Mouse (Mus musculus): ENCODE measurements around the gene Fcgr3.
"Not testable (repeated sequence)": the region's sequence is repeated elsewhere in the genome, so short reads cannot be mapped to it uniquely, and the experiment has no call there.

The Fcgr3 gene

DNA sequence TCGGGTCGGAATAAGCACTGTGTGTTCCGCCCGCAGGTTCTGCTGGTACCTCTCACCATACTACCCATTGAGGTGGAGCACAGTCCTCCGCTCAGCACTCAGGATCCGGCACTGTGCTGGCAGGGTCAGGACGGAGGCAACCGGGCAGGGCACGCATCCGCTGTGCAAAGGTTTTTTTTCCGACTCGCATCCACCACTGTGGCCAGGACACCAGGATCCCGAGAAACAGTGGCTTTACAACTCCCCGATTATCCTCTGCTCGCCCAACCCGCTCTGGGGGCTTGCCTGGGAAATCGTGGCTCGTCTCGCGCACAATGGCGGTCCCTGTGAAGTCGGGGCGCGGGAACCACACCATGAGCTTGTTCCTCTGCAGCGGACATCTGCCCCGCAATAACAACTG is 21.0 kb upstream of the Fcgr3 start:
- DNase-seq (ENCODE audit: low spot score), result no peak

GRCm38 (mm10) chr1:171081512-171082231 is 16.9 kb upstream of the Fcgr3 start:
- DNase-seq (ENCODE audit: low spot score), result not testable (repeated sequence)

DNA sequence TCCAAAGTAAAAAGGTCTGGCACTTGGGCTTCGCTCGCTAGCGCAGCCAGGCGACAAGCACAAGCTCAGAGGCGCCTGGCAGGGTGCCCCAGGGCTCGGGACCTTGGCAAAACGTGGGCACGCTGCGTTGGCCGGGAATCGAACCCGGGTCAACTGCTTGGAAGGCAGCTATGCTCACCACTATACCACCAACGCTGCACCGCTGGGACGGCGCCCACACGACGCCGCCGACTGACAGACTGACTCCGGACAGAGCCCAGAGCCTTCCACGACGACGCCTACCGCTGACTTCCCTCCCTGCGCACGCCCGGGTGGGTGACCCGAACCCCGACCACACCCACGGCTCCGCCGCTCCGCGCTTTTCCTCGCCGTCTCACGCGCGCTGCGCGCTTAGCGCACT is 15.1 kb upstream of the Fcgr3 start:
- DNase-seq (ENCODE audit: low spot score), result not testable (repeated sequence)

- DNase-seq (ENCODE audit: low spot score), result not testable (repeated sequence)
Observed at GRCm38 (mm10) chr1:171079345-171079744, 14.6 kb upstream of the Fcgr3 start.

DNA sequence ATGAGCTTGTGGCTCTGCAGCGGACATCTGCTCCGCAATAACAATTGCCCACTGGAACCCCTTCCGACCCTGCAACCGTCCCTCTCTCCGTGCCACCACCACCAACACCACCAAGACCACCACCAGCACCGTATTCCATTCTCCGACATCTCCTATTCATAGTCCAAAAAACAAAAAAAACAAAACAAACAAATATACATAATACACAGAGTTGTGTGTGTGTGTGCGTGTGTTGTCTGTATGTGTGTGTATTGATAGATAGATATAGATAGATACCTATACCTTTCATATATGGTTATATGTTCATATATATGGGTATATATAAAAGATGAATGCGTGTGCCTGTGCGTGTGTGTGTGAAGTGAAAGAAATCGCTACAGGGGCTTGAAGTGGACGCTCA is 13.7 kb upstream of the Fcgr3 start:
- DNase-seq (ENCODE audit: low spot score), result not testable (repeated sequence)

DNA sequence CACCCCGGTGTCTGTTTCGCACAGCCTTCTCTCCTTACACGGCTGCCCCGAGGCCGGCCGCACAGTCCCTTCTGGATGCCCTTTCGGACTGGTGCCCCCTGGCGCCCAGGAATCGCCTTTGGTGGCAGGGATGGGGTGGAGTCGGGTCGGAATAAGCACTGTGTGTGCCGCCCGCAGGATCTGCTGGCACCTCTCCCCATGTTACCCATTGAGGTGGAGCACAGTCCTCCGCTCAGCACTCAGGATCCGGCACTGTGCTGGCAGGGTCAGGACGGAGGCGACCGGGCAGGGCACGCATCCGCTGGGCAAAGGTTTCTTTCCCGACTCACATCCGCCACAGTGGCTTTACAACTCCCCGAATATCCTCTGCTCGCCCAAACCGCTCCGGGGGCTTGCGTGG is 13.2 kb upstream of the Fcgr3 start:
- not testable (repeated sequence) for DNase-seq (ENCODE audit: low spot score)

- not testable (repeated sequence) for DNase-seq (ENCODE audit: low spot score)
Observed at GRCm38 (mm10) chr1:171077192-171077591, 12.5 kb upstream of the Fcgr3 start.

DNA sequence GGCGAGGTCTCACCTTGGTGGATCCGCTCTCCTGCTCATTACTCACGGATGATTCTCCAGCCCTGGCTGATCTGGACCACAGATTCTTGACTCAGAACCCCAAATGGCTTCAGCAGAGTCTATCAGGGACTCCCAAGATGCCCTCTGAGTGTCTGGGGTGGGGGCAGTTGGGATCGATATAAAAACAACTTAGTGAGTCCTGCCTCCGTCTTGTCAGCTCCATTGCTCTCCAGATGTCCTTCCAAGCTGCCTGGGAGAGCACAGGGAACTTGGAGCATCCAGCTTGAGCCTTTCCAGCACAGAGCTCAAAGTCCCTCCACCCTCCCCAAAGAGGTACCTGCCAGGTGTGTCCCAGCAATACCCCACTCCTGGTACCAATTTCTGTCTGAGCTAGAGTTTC is 11.4 kb upstream of the Fcgr3 start:
- DNase-seq (ENCODE audit: low spot score), result not testable (repeated sequence)

DNA sequence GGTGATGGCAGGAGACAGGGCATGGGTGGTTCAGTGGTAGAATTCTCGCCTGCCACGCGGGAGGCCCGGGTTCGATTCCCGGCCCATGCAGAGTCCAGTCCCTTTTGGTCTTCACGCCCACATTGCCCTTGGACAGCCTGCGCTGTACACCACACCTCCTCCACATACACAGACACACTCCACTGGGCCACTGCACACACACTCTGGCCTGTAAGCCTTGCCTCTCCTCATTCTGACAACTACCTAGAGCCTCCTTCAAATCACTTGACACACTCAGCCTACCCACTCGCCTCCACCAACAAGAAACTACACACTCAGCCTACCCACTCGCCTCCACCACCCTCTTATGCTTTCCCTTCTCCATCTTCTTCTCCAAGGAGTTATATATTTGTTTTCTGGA is 9.5 kb upstream of the Fcgr3 start:
- not testable (repeated sequence) for DNase-seq (ENCODE audit: low spot score)

- DNase-seq (ENCODE audit: low spot score), result not testable (repeated sequence)
Observed at GRCm38 (mm10) chr1:171072217-171072616, 7.5 kb upstream of the Fcgr3 start.

GRCm38 (mm10) chr1:171071726-171072125 is 7.0 kb upstream of the Fcgr3 start:
- DNase-seq (ENCODE audit: low spot score), result not testable (repeated sequence)

- DNase-seq (ENCODE audit: low spot score), result not testable (repeated sequence)
Observed at GRCm38 (mm10) chr1:171070879-171071278, 6.1 kb upstream of the Fcgr3 start.

GRCm38 (mm10) chr1:171069508-171069907 is 4.8 kb upstream of the Fcgr3 start:
- DNase-seq (ENCODE audit: low spot score), result not testable (repeated sequence)

- DNase-seq (ENCODE audit: low spot score), result not testable (repeated sequence)
Observed at GRCm38 (mm10) chr1:171067928-171068327, 3.2 kb upstream of the Fcgr3 start.

- not testable (repeated sequence) for DNase-seq (ENCODE audit: low spot score)
Observed at GRCm38 (mm10) chr1:171066583-171066982, 1.8 kb upstream of the Fcgr3 start.

DNA sequence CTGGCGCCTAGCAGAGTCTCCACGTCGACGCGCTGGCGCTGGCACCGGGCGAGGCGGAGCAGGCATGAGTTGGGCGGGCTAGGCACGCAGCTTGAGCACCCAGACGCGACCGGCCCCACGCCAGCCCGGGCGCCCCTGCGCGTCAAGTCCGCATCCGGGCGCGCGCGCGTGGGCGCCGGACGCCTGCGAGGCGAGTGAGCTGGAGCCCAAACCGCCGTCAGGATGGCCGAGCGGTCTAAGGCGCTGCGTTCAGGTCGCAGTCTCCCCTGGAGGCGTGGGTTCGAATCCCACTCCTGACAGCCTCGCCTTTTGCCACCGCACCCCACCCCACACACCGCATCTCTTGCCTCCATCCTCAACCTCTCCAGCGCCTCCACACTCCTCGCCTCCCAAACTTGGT is 1.0 kb upstream of the Fcgr3 start:
- not testable (repeated sequence) for DNase-seq (ENCODE audit: low spot score)

DNA sequence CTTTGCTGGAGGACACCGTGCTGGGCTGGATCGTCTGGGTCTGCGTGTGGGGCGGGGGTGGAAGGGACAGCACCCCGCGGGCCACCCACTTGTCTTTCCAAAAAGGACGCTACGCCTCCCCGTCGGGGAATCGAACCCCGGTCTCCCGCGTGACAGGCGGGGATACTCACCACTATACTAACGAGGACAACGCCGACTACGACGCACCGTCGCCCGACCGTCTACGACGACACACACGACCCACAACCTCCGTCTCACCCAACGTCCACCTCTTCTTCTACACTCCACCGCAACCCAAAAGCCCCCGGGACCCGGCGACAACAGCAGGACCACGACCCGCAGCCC is 480 bp upstream of the Fcgr3 start:
- DNase-seq (ENCODE audit: low spot score), result not testable (repeated sequence)

- not testable (repeated sequence) for DNase-seq (ENCODE audit: low spot score)
Observed at GRCm38 (mm10) chr1:171063569-171064490, 905 bp downstream of the Fcgr3 start.

DNA sequence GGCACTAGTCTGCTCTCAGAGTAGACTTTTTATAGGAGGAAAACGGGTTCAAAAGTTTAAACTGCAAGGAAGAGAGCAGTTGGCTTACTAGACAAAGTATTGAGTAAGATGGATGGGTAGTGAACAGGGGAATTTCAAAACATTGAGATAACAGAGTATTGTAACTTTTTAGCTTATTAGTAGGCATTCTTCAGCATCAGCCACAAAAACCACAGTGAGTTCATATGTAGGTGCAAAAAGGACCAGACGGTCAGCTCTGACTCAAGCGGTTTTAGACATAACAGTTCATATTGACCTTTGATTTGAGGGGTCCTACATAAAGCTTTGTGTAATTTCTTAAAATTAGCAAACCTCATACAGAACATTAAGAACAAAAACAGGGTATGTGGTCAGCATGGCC is 3.2 kb downstream of the Fcgr3 start:
- no peak for DNase-seq (ENCODE audit: low spot score)

- DNase-seq (ENCODE audit: low spot score), result no peak
Observed at GRCm38 (mm10) chr1:171060392-171060791, 4.3 kb downstream of the Fcgr3 start.

- no peak for DNase-seq (ENCODE audit: low spot score)
Observed at GRCm38 (mm10) chr1:171059203-171059602, 5.5 kb downstream of the Fcgr3 start.

DNA sequence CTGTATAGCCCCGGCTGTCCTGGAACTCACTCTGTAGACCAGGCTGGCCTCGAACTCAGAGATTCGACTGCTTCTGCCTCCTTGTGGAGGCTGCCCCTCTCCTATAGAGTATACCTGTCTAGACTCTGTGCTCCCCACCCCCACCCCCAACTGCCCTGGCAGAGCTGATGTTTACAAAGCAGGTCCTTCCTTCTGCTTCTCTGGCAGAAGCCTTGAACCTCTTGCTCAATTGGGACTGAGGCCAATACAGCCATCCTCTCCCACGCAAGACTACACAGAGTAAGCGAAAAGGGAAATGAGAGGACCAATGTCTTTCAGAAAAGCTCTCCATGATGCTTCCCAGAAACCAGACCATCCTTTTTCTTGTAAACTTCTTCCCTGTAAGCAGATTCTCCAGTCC is 7.5 kb downstream of the Fcgr3 start:
- no peak for DNase-seq (ENCODE audit: low spot score)

- no peak for DNase-seq (ENCODE audit: low spot score)
Observed at GRCm38 (mm10) chr1:171053305-171053704, 11.4 kb downstream of the Fcgr3 start.

Measured in layer of hippocampus, adult 9-10 months (tissue).